Mouse (Mus musculus) liver, embryonic 14.5 days (tissue): ENCODE results near the gene Parp16.
A peak's percentile ranks its signal among the peaks of the same experiment; 100 is the strongest.

ENCODE experiments used
- CTCF ChIP-seq: IDR thresholded peaks from 2 replicates; pipeline ENCODE4 v1.5.1; 2016; ENCODE audit warnings: antibody characterized with exemption, low read depth, control low read depth
- EP300 ChIP-seq: IDR thresholded peaks from 2 replicates; pipeline ENCODE4 v1.6.1; 2016; ENCODE audit warnings: antibody characterized with exemption, low read depth

DNA sequence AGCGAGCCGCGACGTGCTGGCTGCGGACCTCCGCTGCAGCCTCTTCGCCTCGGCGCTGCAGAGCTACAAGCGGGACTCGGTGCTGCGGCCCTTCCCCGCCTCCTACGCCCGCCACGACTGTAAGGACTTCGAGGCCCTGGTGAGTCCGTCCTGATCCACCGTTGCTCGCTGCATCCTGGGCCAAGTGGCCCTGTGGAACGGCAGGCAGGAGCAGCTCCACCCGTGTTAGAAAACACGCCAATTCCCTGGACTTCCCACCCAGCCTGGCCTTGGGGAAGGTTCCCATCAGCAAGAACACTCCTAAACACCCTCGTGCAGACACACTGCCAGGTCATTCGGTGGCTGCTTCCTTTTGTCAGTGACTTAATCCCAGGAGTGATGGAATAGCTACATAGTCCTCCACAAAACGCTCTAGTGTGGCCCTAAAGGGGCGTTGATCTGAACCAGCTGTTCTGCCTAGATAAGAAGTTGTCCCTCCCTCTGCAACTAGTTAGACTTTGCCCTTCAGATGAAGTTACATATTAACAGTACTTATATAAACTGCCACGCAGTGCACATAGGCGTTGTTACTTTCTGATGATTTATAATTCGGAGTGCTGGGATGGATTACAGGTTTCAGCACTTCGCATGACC lies 20.5 kb downstream of the Parp16 start:
- TF ChIP-seq EP300 (peak; percentile 94), CTCF (no peak)
